Mouse (Mus musculus) left cerebral cortex, adult 6 months (tissue): Measurements from ENCODE around the gene Rassf2. TPM values are rescaled to one million over a fixed set of nuclear protein-coding genes. Genes with fewer than 3 reads are reported as not detected.

Experiments used
- long read RNA-seq, 2 experiments: library from polyadenylated mRNA; unstranded; transcript quantifications; one replicate each; pipeline ENCODE4 v2.0.0; 2019 to 2020
- polyA plus RNA-seq: library from polyadenylated mRNA; unstranded; fragments of <200 nt; fragmentation: Nextera tagmentation; gene quantifications from 2 replicates; pipeline ENCODE4 v1.2.3, GENCODE M21; 2021

Gene Rassf2
- 8.8 and 11.6 TPM in 2 replicates for polyA plus RNA-seq
- long read RNA-seq, experiment 1, full-length matches to known transcripts = 35 of 104 reads
- long read RNA-seq, experiment 1, partial matches to known transcripts = 5 of 104 reads
- long read RNA-seq, experiment 1, other reads (novel, unspliced or antisense) = 64 of 104 reads
- long read RNA-seq, experiment 2, full-length matches to known transcripts = 1 of 14 reads
- long read RNA-seq, experiment 2, partial matches to known transcripts = 0 of 14 reads
- long read RNA-seq, experiment 2, other reads (novel, unspliced or antisense) = 13 of 14 reads

GRCm38 (mm10) chr2:132029646-132030417 lies at the start of gene Rassf2:
Gene Rassf2 (minus strand): TSS chr2:132030258.

GRCm38 (mm10) chr2:131950598-131951095 lies 79.4 kb downstream of the Rassf2 start, which contains the start of gene Prnd:
Gene Prnd (plus strand): TSS chr2:131950861.

Other genes with a start within 250 kb of the Rassf2 start
- gene Erv3, start 170.5 kb downstream of the Rassf2 start, polyA plus RNA-seq = 0.10 and 0.18 TPM in 2 replicates
- gene Prnp, start 120.3 kb downstream of the Rassf2 start, polyA plus RNA-seq = 742 and 789 TPM in 2 replicates
- gene Prn, start 120.3 kb downstream of the Rassf2 start, polyA plus RNA-seq = 0.16 TPM in 1 of 2 replicates, not detected in the other
- not detected in 2 replicates for gene Prnd, start 79.4 kb downstream of the Rassf2 start, polyA plus RNA-seq
- 39.2 and 40.0 TPM in 2 replicates for gene Slc23a2, start 114.8 kb upstream of the Rassf2 start, polyA plus RNA-seq
- gene Tmem230, start 217.5 kb upstream of the Rassf2 start, polyA plus RNA-seq = 55.3 and 65.5 TPM in 2 replicates
- gene Pcna, start 223.1 kb upstream of the Rassf2 start, polyA plus RNA-seq = 65.4 and 73.1 TPM in 2 replicates
- 41.0 and 150 TPM in 2 replicates for gene Cds2, start 232.9 kb upstream of the Rassf2 start, polyA plus RNA-seq